Mouse (Mus musculus): ENCODE results near the gene Zswim3. TPM values are rescaled to one million over a fixed set of nuclear protein-coding genes. Genes with fewer than 3 reads are reported as not detected.
"Not testable (repeated sequence)": the region's sequence is repeated elsewhere in the genome, so short reads cannot be mapped to it uniquely, and the experiment has no call there.

The Zswim3 gene
- polyA plus RNA-seq, 1 experiment from 2014 or later = 7.0 TPM

DNA sequence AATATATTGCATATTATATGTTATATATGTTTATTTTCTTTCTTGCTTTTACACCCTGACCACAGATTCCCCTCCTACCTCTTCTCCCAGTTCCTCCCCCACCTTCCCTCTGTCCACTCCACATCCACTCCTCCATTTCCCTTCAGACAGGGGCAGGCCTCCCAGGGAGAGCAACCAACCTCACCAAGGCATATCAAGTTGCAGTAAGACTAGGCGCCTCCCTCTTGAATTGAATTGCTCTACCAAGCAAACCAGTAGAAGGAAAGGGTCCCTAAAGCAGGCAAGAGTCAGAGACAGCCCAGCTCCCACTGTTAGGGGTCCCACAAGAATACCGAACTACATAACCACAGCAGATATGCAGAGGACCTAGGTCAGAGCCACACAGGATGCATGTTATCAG lies 54.3 kb downstream of the Zswim3 start:
- 29% methylated on average over 2 of the region's 2 CpGs for WGBS
- Histone ChIP-seq H3K9ac (no peak overlapping the region), H3K27me3 (peaks cover 41% of the 10 kb centered on the region), H3K36me3 (no peaks in the 10 kb centered on the region), H3K9me3 (no peaks in the 10 kb centered on the region), H3K4me2 (no peak overlapping the region), H3K4me1 (peaks cover 47% of the 10 kb centered on the region), H3K4me3 (no peak overlapping the region), H3K27ac (no peak overlapping the region)
- ATAC-seq (ENCODE audit: insufficient number of reproducible peaks, insufficient read depth, low FRiP score, low TSS enrichment, low read depth) = no peak

DNA sequence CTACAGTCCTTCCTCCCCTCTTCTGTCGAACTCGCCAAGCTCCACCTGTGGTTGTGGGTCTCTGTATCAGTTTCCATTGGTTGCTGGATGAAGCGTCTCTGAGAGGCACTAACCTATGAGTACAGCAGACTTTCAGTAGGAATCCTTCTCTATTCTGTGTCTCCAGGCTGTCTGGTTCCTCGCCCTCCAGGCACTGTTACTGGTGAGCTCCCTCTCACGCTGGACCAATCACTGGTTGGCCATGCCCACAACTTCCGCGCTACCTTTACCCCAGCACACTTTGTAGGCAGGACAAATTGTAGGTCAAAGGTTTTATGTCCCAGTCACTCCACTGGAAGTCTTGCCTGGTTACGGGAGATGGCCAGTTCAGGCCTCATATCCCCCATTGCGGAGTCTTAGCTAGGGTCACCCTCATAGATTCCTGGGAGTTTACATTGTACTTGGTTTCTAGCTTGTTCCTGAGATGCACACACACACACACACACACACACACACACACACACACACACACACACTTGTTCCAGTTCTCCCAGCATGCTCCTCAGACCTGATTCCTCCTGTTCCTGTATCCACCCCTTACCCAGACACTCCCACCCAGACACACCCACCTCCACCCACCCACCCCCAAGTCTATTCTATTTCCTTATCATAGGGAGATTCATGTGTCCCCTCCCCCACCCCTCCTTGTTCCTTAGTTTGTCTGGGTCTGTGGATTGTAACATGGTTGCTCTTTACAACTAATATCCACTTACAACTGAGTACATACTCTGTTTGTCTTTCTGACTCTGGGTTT lies 54.9 kb downstream of the Zswim3 start:
- Histone ChIP-seq H3K4me2 (no peak overlapping the region), H3K9ac (no peak overlapping the region), H3K4me3 (no peak overlapping the region), H3K27ac (no peak overlapping the region), H3K4me1 (peaks cover 47% of the 10 kb centered on the region), H3K36me3 (no peaks in the 10 kb centered on the region), H3K9me3 (no peaks in the 10 kb centered on the region), H3K27me3 (peaks cover 36% of the 10 kb centered on the region)
- WGBS = 48% methylated on average over 9 of the region's 9 CpGs
- ATAC-seq (ENCODE audit: insufficient number of reproducible peaks, insufficient read depth, low FRiP score, low TSS enrichment, low read depth) = no peak

DNA sequence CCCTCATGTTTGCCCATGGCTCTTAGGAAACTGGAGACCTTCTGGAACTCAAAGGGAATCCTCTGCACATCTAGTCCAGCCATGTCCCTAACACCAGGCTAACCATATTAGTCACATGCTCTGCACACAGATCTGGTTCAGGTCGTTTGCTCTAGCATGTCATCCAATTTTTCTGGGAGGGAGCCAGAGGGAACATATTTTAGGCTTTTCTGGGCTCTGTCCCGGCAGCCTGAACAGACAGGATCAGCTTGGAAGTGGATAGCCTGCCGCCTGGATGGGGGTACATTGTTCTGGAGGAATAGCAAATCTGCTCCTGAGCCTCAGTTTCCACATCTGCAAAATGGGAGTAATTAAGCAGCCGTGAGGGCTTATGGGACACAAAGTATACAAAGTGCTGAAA lies 56.2 kb downstream of the Zswim3 start:
- no peaks in the 10 kb centered on the region for H3K36me3 ChIP-seq
- H3K9me3 ChIP-seq = no peaks in the 10 kb centered on the region
- H3K4me3 ChIP-seq = no peak overlapping the region
- no peak for ATAC-seq (ENCODE audit: insufficient number of reproducible peaks, insufficient read depth, low FRiP score, low TSS enrichment, low read depth)
- peaks cover 25% of the 10 kb centered on the region for H3K27me3 ChIP-seq
- H3K4me1 ChIP-seq = peaks cover 42% of the 10 kb centered on the region
- no peak overlapping the region for H3K9ac ChIP-seq
- 64% methylated on average over 4 of the region's 4 CpGs for WGBS
- no peak overlapping the region for H3K4me2 ChIP-seq
- H3K27ac ChIP-seq = no peak overlapping the region

DNA sequence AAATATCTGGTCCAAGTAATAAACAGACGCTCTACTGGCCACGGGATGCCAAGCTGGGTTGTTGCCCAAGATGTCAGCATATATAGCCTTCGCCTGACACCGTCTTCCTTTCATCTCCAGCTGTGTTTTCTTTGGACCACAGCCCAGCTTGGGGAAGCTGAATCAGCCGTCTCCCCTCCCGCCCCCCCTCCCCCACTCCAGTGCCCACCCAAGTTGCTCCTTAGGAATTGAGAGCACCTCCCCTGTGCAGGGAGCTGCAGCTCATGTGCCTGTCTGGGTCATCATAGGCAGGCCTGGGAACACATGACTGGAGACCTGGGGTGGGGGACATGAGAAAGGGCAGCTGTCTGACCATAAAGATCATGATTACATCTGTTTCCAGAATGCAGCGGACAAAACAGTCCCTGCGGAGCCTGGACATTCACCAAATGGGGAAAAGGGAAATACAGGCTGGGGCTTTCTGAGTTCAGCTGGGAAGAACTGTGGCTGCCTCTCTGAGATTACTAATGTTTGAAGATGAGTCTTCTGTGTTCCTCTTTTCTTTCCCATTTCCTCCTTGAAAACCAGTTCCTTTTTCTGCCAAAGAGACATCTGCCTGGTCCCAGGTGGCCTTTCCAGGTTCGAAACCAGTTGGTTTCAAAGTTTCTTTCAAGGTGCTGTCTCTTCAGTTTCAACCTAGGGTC lies 57.4 kb downstream of the Zswim3 start:
- H3K4me1 ChIP-seq = peaks cover 35% of the 10 kb centered on the region
- H3K4me2 ChIP-seq = no peak overlapping the region
- H3K9ac ChIP-seq = no peak overlapping the region
- no peaks in the 10 kb centered on the region for H3K36me3 ChIP-seq
- H3K27ac ChIP-seq = 0 out of 2 replicates have a peak overlapping the region, but pooled peaks have one; percentile 8
- no peak for ATAC-seq (ENCODE audit: insufficient number of reproducible peaks, insufficient read depth, low FRiP score, low TSS enrichment, low read depth)
- H3K27me3 ChIP-seq = peaks cover 14% of the 10 kb centered on the region
- 0 out of 2 replicates have a peak, but pooled peaks cover under 1% of the 10 kb centered on the region for H3K9me3 ChIP-seq
- WGBS = 38% methylated on average over 9 of the region's 9 CpGs
- H3K4me3 ChIP-seq = no peak overlapping the region

DNA sequence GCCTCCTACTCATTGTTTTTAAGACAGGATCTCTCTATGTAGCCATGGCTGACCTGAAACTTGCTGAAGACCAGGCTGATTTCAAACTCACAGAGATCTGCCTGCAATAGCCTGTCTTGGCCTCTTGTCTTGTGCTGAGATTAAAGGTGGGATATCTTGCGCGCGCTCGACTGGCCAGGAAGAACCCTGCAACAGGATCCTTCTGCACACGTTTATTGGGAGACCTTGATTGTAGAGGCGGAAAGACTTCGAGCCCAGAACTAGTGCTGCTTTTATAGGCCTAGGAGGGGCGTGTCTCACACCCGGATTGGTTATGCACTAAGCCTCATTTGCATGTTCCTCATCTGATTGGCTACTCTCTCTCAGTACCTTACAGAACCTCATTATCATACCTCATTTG lies 58.5 kb downstream of the Zswim3 start:
- WGBS = 87% methylated on average over 9 of the region's 9 CpGs
- not testable (repeated sequence) for H3K4me2 ChIP-seq; H3K27ac ChIP-seq; H3K9ac ChIP-seq; H3K36me3 ChIP-seq; H3K27me3 ChIP-seq; H3K9me3 ChIP-seq; H3K4me3 ChIP-seq; ATAC-seq (ENCODE audit: insufficient number of reproducible peaks, insufficient read depth, low FRiP score, low TSS enrichment, low read depth)
- H3K4me1 ChIP-seq = peaks cover 25% of the 10 kb centered on the region

DNA sequence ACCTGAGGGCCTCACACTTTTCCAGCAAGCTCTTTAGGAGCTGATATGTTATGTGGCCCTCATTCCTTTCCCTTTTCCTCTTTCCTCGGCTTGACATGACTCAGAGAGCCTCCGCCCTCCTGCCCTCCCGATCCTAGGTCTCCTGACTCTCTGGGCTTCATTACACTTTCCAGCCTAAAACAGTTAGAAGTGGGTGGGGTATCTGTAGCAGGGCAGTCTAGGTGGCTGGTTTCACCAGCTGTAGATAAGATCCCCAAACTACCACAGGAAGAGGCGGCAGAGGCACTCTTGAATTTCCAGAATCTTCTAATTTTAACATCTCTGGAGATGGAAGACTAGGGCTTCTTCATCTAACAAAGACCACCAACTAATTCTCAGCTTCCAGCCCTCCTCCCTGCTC lies 59.7 kb downstream of the Zswim3 start:
- WGBS = 70% methylated on average over 4 of the region's 4 CpGs
- Histone ChIP-seq H3K27me3 (no peaks in the 10 kb centered on the region), H3K9me3 (peaks cover 9% of the 10 kb centered on the region; the same call in 1 of the 2 replicates), H3K27ac (no peak overlapping the region), H3K4me1 (peaks cover 16% of the 10 kb centered on the region), H3K4me2 (no peak overlapping the region), H3K36me3 (no peaks in the 10 kb centered on the region), H3K9ac (no peak overlapping the region), H3K4me3 (no peak overlapping the region)
- ATAC-seq (ENCODE audit: insufficient number of reproducible peaks, insufficient read depth, low FRiP score, low TSS enrichment, low read depth) = no peak

DNA sequence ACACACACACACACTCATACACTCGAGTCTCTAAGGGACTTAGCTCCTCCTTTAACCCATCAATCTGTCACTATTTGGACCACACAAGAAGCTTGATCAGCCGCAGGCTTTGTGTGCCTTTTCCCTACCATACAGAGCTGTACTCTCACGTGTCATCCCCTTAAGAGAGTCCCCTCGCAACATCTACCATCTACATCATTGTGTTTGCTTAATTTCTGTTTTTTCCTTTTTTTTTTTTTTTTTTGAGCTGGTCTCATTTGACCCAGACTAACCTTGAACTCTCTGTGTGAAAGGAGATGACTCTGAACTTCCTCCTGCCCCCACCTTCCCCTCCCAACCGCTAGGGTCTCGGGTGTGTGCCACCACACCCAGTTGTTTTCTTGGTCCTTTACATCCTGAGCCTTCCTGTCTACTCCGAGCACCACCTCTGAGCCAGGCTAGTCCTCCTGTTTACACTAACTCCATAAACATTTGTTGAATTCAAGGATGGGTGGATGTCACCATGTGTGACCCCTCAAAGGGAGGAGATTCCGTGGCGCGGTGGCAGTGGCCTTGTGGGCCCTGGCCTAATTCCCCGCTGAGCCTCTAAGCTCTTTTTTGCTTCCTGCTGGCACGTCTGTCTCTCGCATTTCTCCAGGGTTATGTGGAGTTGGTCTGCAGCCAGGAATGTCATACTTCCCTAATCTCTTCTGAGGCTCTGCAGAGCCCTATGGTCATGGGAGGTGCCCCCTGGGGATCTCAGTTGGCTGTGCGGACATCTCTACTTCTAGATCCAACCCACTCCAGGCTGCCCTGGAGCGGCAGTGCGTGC lies 62.0 kb downstream of the Zswim3 start:
- 57% methylated on average over 16 of the region's 16 CpGs for WGBS
- Histone ChIP-seq H3K9me3 (peaks cover 9% of the 10 kb centered on the region; the same call in 1 of the 2 replicates), H3K36me3 (no peaks in the 10 kb centered on the region), H3K4me3 (no peak overlapping the region), H3K4me2 (no peak overlapping the region), H3K27ac (0 out of 2 replicates have a peak overlapping the region, but pooled peaks have one; percentile 14), H3K9ac (no peak overlapping the region), H3K27me3 (no peaks in the 10 kb centered on the region), H3K4me1 (peaks cover 11% of the 10 kb centered on the region)
- no peak for ATAC-seq (ENCODE audit: insufficient number of reproducible peaks, insufficient read depth, low FRiP score, low TSS enrichment, low read depth)

DNA sequence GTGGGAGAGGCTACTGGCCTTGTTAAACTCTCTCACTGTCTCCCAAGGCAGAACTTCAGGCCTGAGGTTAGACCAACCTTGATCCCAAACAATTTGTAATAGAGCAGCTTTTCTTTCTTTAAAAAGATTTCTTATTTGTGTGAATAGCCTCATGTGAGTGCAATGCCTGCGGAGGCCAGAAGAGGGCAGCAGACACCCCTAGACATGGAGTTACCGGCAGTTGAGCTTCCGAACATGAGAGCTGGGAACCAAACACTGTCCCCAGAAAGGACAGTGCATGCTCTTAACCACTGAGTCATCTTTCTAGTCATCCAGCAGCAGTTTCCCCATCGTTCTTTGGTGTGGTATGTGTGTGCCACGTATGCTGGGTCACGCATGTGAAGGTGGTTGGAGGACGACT lies 62.7 kb downstream of the Zswim3 start:
- Histone ChIP-seq H3K27ac (0 out of 2 replicates have a peak overlapping the region, but pooled peaks have one; percentile 14), H3K27me3 (no peaks in the 10 kb centered on the region), H3K9me3 (peaks cover 9% of the 10 kb centered on the region; the same call in 1 of the 2 replicates), H3K4me2 (no peak overlapping the region), H3K9ac (no peak overlapping the region), H3K4me3 (no peak overlapping the region), H3K4me1 (peaks cover 5% of the 10 kb centered on the region), H3K36me3 (no peaks in the 10 kb centered on the region)
- no peak for ATAC-seq (ENCODE audit: insufficient number of reproducible peaks, insufficient read depth, low FRiP score, low TSS enrichment, low read depth)
- WGBS = 91% methylated on average over 7 of the region's 7 CpGs

DNA sequence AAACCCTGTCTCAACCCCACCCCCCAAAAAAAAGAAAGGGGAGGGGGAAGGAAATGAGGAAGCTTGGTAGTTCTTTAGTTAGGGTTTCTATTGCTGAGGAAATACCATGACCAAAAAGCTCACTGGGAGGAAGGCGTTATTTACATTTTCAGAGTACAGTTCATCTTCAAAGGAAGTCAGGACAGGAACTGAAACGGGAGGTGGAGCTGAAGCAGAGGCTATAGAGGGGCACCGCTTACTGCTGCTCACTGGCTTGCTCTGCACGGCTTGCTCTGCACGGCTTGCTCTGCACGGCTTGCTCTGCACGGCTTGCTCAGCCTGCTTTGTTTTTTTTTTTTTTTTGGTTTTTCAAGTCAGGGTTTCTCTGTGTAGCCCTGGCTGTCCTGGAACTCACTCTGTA lies 63.6 kb downstream of the Zswim3 start:
- Histone ChIP-seq H3K4me1 (peaks cover 4% of the 10 kb centered on the region; the same call in 1 of the 2 replicates), H3K9me3 (peaks cover 9% of the 10 kb centered on the region; the same call in 1 of the 2 replicates), H3K4me2 (no peak overlapping the region), H3K36me3 (no peaks in the 10 kb centered on the region), H3K4me3 (no peak overlapping the region), H3K9ac (no peak overlapping the region), H3K27me3 (no peaks in the 10 kb centered on the region), H3K27ac (no peak overlapping the region)
- 74% methylated on average over 7 of the region's 7 CpGs for WGBS
- no peak for ATAC-seq (ENCODE audit: insufficient number of reproducible peaks, insufficient read depth, low FRiP score, low TSS enrichment, low read depth)
